Mouse (Mus musculus): ENCODE data around the gene Galntl6.

DNA sequence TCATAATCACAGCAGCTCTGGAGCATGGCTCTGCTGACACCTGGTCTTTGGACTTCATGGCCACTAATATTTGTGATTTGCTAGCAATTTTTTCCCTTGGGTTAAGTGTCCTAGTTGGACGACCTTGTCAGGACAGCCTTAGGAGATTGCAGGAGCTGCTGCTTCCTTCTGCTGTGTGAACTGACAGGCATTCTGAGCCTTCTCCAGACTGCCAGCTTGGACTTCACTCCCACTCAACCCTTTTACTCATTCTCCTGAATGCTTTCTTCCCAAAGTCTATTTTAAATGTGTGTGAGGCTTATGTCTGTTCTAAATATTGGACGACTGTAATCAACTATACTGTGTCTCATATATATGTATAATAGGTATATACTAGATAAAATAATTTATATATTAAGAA is 971.3 kb downstream of the Galntl6 start:
- TF ChIP-seq USF1 (IDR thresholded peaks at IDR 0.05; ENCODE audit: low read depth), result no peak
- no peak for TF ChIP-seq TCF12 (IDR thresholded peaks at IDR 0.05; ENCODE audit: insufficient read depth, poor library complexity, severe bottlenecking)
- TF ChIP-seq POLR2A (IDR thresholded peaks at IDR 0.05; ENCODE audit: insufficient read length, low read depth), result no peak

Data from myocyte (in vitro differentiated cells).